Mouse (Mus musculus) intestine, embryonic 16.5 days (tissue): Measurements from ENCODE around the gene Pogk. TPM values are rescaled to one million over a fixed set of nuclear protein-coding genes. Genes with fewer than 3 reads are reported as not detected.

Source experiments
- ATAC-seq: fragments of 200-750 bp; cut with Nextera tagmentation; 2 replicates; pipeline ENCODE4 v1.8.0; 2017; ENCODE audit warnings: moderate TSS enrichment, moderate library complexity
- H3K27ac ChIP-seq: fragments of 300-500 bp; sonication (generic); 2 replicates; pipeline ENCODE4 v1.5.1; 2014; ENCODE audit warnings: mild to moderate bottlenecking, low read length
- H3K27me3 ChIP-seq: fragments of 300-500 bp; sonication (generic); replicated peaks from 2 replicates; pipeline ENCODE4 v1.6.1; 2014; ENCODE audit warnings: low read length, control low read depth, mixed read lengths; ENCODE audit not compliant: control insufficient read depth, insufficient read depth
- H3K36me3 ChIP-seq: fragments of 300-500 bp; sonication (generic); 2 replicates; pipeline ENCODE4 v1.6.1; 2014; ENCODE audit warnings: low read length, control low read depth; ENCODE audit not compliant: control insufficient read depth, insufficient read depth
- H3K4me1 ChIP-seq: fragments of 300-500 bp; sonication (generic); 2 replicates; pipeline ENCODE4 v1.6.1; 2014; ENCODE audit warnings: low read length, control low read depth, mixed read lengths; ENCODE audit not compliant: control insufficient read depth, insufficient read depth
- H3K4me2 ChIP-seq: fragments of 300-500 bp; sonication (generic); 2 replicates; pipeline ENCODE4 v1.6.1; 2014; ENCODE audit warnings: low read depth, low read length, control low read depth
- H3K4me3 ChIP-seq: fragments of 300-500 bp; sonication (generic); 2 replicates; pipeline ENCODE4 v1.5.1; 2014; ENCODE audit warnings: mild to moderate bottlenecking, low read length
- H3K9ac ChIP-seq: fragments of 300-500 bp; sonication (generic); 2 replicates; pipeline ENCODE4 v1.6.1; 2014; ENCODE audit warnings: low read depth, low read length
- H3K9me3 ChIP-seq: fragments of 300-500 bp; sonication (generic); 2 replicates; pipeline ENCODE4 v1.6.1; 2016; ENCODE audit warnings: low read length, control low read depth; ENCODE audit not compliant: control insufficient read depth
- WGBS: fragments of 180-500 bp; shearing (Covaris S2); extraction: QIAGEN DNeasy Blood & Tissue Kit; methylation state at CpG from one replicate; pipeline ENCODE4 v1.1.7; 2014; 5-methylcytosine and 5-hydroxymethylcytosine counted together
- polyA plus RNA-seq: library from polyadenylated mRNA; unstranded; fragments of >200 nt; fragmentation: Nextera tagmentation; extraction: Ambion mirVana; gene quantifications from 2 replicates; pipeline ENCODE4 v1.2.1, GENCODE M21; 2015

The Pogk gene
- polyA plus RNA-seq, 1 experiment from 2014 or later, result 6.6 TPM

DNA sequence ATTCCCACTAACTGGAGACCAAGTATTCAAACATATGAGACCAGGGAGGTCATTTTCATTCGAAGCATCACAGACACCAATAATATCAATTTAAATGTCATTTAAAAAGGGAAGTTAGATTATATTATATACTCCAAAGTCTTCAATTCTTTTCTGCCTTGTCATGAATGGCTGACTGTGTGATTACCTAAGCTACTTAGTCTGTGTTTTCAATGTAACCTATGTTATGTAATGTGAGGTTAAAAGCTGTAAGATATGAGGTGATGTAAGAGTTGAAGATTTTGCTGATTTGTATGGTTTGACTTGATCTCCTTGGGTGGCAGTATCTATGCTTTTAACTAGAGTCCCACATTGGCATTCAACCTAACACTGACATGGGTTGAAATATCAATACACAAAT, 67.1 kb downstream of the Pogk start:
- ATAC-seq, result no peak
- no peaks in the 10 kb centered on the region for H3K9me3 ChIP-seq
- no peaks in the 10 kb centered on the region for H3K27me3 ChIP-seq
- H3K9ac ChIP-seq, result no peak overlapping the region
- 87% methylated on average over 1 of the region's 1 CpGs for WGBS
- H3K4me1 ChIP-seq, result no peaks in the 10 kb centered on the region
- no peak overlapping the region for H3K4me3 ChIP-seq
- no peak overlapping the region for H3K27ac ChIP-seq
- no peaks in the 10 kb centered on the region for H3K36me3 ChIP-seq
- H3K4me2 ChIP-seq, result no peak overlapping the region

GRCm38 (mm10) chr1:166342060-166342459, 67.6 kb downstream of the Pogk start:
- no peak overlapping the region for H3K4me3 ChIP-seq
- H3K27me3 ChIP-seq, result no peaks in the 10 kb centered on the region
- H3K4me1 ChIP-seq, result no peaks in the 10 kb centered on the region
- H3K27ac ChIP-seq, result no peak overlapping the region
- no peak overlapping the region for H3K4me2 ChIP-seq
- 77% methylated on average over 2 of the region's 2 CpGs for WGBS
- no peaks in the 10 kb centered on the region for H3K36me3 ChIP-seq
- ATAC-seq, result no peak
- no peak overlapping the region for H3K9ac ChIP-seq
- no peaks in the 10 kb centered on the region for H3K9me3 ChIP-seq

DNA sequence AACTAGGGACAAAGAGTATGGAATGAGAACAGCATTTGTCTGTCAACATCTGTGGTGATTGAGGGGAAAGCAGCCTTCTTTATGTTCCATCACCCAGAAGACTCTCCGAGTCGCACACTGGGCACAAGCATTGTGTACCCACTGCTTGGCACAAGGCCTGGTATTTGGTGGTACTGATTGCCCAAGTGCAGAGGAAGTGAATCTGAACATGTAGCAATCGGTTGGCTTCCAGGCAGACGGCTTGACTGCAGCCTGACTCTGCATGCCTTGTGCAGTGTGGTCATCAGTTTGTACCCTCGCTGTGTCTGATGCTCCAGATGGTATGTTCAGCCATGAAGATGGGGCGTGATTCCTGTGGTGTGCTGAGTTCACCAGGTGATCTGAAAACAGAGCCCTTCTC, 70.6 kb downstream of the Pogk start:
- no peaks in the 10 kb centered on the region for H3K9me3 ChIP-seq
- H3K4me1 ChIP-seq, result no peaks in the 10 kb centered on the region
- WGBS, result 88% methylated on average over 6 of the region's 6 CpGs
- H3K27ac ChIP-seq, result no peak overlapping the region
- no peaks in the 10 kb centered on the region for H3K27me3 ChIP-seq
- no peak overlapping the region for H3K9ac ChIP-seq
- H3K4me3 ChIP-seq, result no peak overlapping the region
- no peaks in the 10 kb centered on the region for H3K36me3 ChIP-seq
- no peak for ATAC-seq
- no peak overlapping the region for H3K4me2 ChIP-seq

Other genes starting within 250 kb of the Pogk start
- gene Mael, start 171.1 kb downstream of the Pogk start, polyA plus RNA-seq, result not detected in 2 replicates
- gene Ildr2, start 155.7 kb downstream of the Pogk start, polyA plus RNA-seq, result 0.27 and 0.37 TPM in 2 replicates
- 39.2 and 41.8 TPM in 2 replicates for gene Tada1, start 30.8 kb downstream of the Pogk start, polyA plus RNA-seq
- not detected in 2 replicates for gene Gm4846, start 87.7 kb upstream of the Pogk start, polyA plus RNA-seq
- gene Gm4847, start 237.8 kb upstream of the Pogk start, polyA plus RNA-seq, result not detected in 2 replicates